Mouse (Mus musculus): ENCODE results near the gene Uap1. TPM values are rescaled to one million over a fixed set of nuclear protein-coding genes. Genes with fewer than 3 reads are reported as not detected.

Gene Uap1
- polyA plus RNA-seq, 1 experiment from 2014 or later: 53.6 TPM

- Histone ChIP-seq H3K4me3 (replicated peaks; ENCODE audit: low read depth, low read length) (no peak overlapping the region), H3K27me3 (ENCODE audit: insufficient read depth, low read length) (no peaks in the 10 kb centered on the region), H3K36me3 (ENCODE audit: insufficient read depth, low read length) (peaks cover 14% of the 10 kb centered on the region), H3K27ac (no peak overlapping the region), H3K9ac (ENCODE audit: low read depth, low read length) (no peak overlapping the region), H3K4me2 (ENCODE audit: low read length) (no peak overlapping the region), H3K9me3 (replicated peaks; ENCODE audit: low read length) (no peaks in the 10 kb centered on the region), H3K4me1 (replicated peaks; ENCODE audit: insufficient read depth, low read length) (no peaks in the 10 kb centered on the region)
- 86% methylated on average over 4 of the region's 4 CpGs for WGBS
- DNase-seq (ENCODE audit: low spot score) (no peak), ATAC-seq (replicated peaks; ENCODE audit: low FRiP score, low read depth) (no peak)
- no peak for TF ChIP-seq CTCF (IDR thresholded peaks at IDR 0.05; ENCODE audit: low read depth)
These were observed 25.0 kb downstream of the Uap1 start for GRCm38 (mm10) chr1:170149756-170150155.

GRCm38 (mm10) chr1:170148536-170148935 is 26.2 kb downstream of the Uap1 start:
- H3K4me3 ChIP-seq (replicated peaks; ENCODE audit: low read depth, low read length): no peak overlapping the region
- H3K9ac ChIP-seq (ENCODE audit: low read depth, low read length): no peak overlapping the region
- H3K27ac ChIP-seq: no peak overlapping the region
- H3K27me3 ChIP-seq (ENCODE audit: insufficient read depth, low read length): no peaks in the 10 kb centered on the region
- WGBS: 91% methylated on average over 6 of the region's 6 CpGs
- H3K4me2 ChIP-seq (ENCODE audit: low read length): no peak overlapping the region
- no peak for ATAC-seq (replicated peaks; ENCODE audit: low FRiP score, low read depth)
- peaks cover 14% of the 10 kb centered on the region for H3K36me3 ChIP-seq (ENCODE audit: insufficient read depth, low read length)
- no peaks in the 10 kb centered on the region for H3K9me3 ChIP-seq (replicated peaks; ENCODE audit: low read length)
- no peaks in the 10 kb centered on the region for H3K4me1 ChIP-seq (replicated peaks; ENCODE audit: insufficient read depth, low read length)
- TF ChIP-seq CTCF (IDR thresholded peaks at IDR 0.05; ENCODE audit: low read depth): no peak
- DNase-seq (ENCODE audit: low spot score): no peak

- Histone ChIP-seq H3K4me1 (replicated peaks; ENCODE audit: insufficient read depth, low read length) (no peaks in the 10 kb centered on the region), H3K9ac (ENCODE audit: low read depth, low read length) (no peak overlapping the region), H3K9me3 (replicated peaks; ENCODE audit: low read length) (no peaks in the 10 kb centered on the region), H3K4me2 (ENCODE audit: low read length) (no peak overlapping the region), H3K27ac (no peak overlapping the region), H3K36me3 (ENCODE audit: insufficient read depth, low read length) (peaks cover 14% of the 10 kb centered on the region), H3K27me3 (ENCODE audit: insufficient read depth, low read length) (no peaks in the 10 kb centered on the region), H3K4me3 (replicated peaks; ENCODE audit: low read depth, low read length) (no peak overlapping the region)
- TF ChIP-seq CTCF (IDR thresholded peaks at IDR 0.05; ENCODE audit: low read depth): no peak
- WGBS: 83% methylated on average over 9 of the region's 9 CpGs
- DNase-seq (ENCODE audit: low spot score): no peak
- ATAC-seq (replicated peaks; ENCODE audit: low FRiP score, low read depth): no peak
These were observed 26.9 kb downstream of the Uap1 start for GRCm38 (mm10) chr1:170147651-170148448.

- Histone ChIP-seq H3K9ac (ENCODE audit: low read depth, low read length) (no peak overlapping the region), H3K4me1 (replicated peaks; ENCODE audit: insufficient read depth, low read length) (no peaks in the 10 kb centered on the region), H3K27ac (no peak overlapping the region), H3K27me3 (ENCODE audit: insufficient read depth, low read length) (no peaks in the 10 kb centered on the region), H3K4me2 (ENCODE audit: low read length) (no peak overlapping the region), H3K9me3 (replicated peaks; ENCODE audit: low read length) (no peaks in the 10 kb centered on the region), H3K4me3 (replicated peaks; ENCODE audit: low read depth, low read length) (no peak overlapping the region), H3K36me3 (ENCODE audit: insufficient read depth, low read length) (peaks cover 12% of the 10 kb centered on the region)
- WGBS: 88% methylated on average over 4 of the region's 4 CpGs
- DNase-seq (ENCODE audit: low spot score) (no peak), ATAC-seq (replicated peaks; ENCODE audit: low FRiP score, low read depth) (no peak)
- TF ChIP-seq CTCF (IDR thresholded peaks at IDR 0.05; ENCODE audit: low read depth): no peak
These were observed 29.2 kb downstream of the Uap1 start for GRCm38 (mm10) chr1:170145606-170146005.

GRCm38 (mm10) chr1:170142256-170142871 is 32.4 kb downstream of the Uap1 start:
- H3K4me3 ChIP-seq (replicated peaks; ENCODE audit: low read depth, low read length): no peak overlapping the region
- TF ChIP-seq CTCF (IDR thresholded peaks at IDR 0.05; ENCODE audit: low read depth): no peak
- 85% methylated on average over 8 of the region's 8 CpGs for WGBS
- H3K27ac ChIP-seq: no peak overlapping the region
- no peaks in the 10 kb centered on the region for H3K9me3 ChIP-seq (replicated peaks; ENCODE audit: low read length)
- peaks cover 4% of the 10 kb centered on the region; the same call in 1 of the 2 replicates for H3K36me3 ChIP-seq (ENCODE audit: insufficient read depth, low read length)
- DNase-seq (ENCODE audit: low spot score): no peak
- no peak for ATAC-seq (replicated peaks; ENCODE audit: low FRiP score, low read depth)
- H3K4me1 ChIP-seq (replicated peaks; ENCODE audit: insufficient read depth, low read length): no peaks in the 10 kb centered on the region
- no peaks in the 10 kb centered on the region for H3K27me3 ChIP-seq (ENCODE audit: insufficient read depth, low read length)
- H3K4me2 ChIP-seq (ENCODE audit: low read length): no peak overlapping the region
- no peak overlapping the region for H3K9ac ChIP-seq (ENCODE audit: low read depth, low read length)

GRCm38 (mm10) chr1:170141626-170142025 is 33.1 kb downstream of the Uap1 start:
- H3K27ac ChIP-seq: no peak overlapping the region
- ATAC-seq (replicated peaks; ENCODE audit: low FRiP score, low read depth) (no peak), DNase-seq (ENCODE audit: low spot score) (no peak)
- H3K9me3 ChIP-seq (replicated peaks; ENCODE audit: low read length): no peaks in the 10 kb centered on the region
- H3K4me1 ChIP-seq (replicated peaks; ENCODE audit: insufficient read depth, low read length): no peaks in the 10 kb centered on the region
- no peaks in the 10 kb centered on the region for H3K27me3 ChIP-seq (ENCODE audit: insufficient read depth, low read length)
- no peak overlapping the region for H3K4me2 ChIP-seq (ENCODE audit: low read length)
- no peak overlapping the region for H3K9ac ChIP-seq (ENCODE audit: low read depth, low read length)
- WGBS: 94% methylated on average over 5 of the region's 5 CpGs
- H3K36me3 ChIP-seq (ENCODE audit: insufficient read depth, low read length): peaks cover 4% of the 10 kb centered on the region; the same call in 1 of the 2 replicates
- H3K4me3 ChIP-seq (replicated peaks; ENCODE audit: low read depth, low read length): no peak overlapping the region
- no peak for TF ChIP-seq CTCF (IDR thresholded peaks at IDR 0.05; ENCODE audit: low read depth)

Data from kidney, postnatal 0 days (tissue).